Mouse (Mus musculus) hindbrain, embryonic 11.5 days (tissue): Measurements from ENCODE around the gene Fbln2. TPM values are rescaled to one million over a fixed set of nuclear protein-coding genes. Genes with fewer than 3 reads are reported as not detected.

Experiments
- ATAC-seq: fragments of 200-750 bp; cut with Nextera tagmentation; 2 replicates; pipeline ENCODE4 v1.8.0; 2017; ENCODE audit warnings: mild to moderate bottlenecking, moderate TSS enrichment, moderate library complexity; ENCODE audit not compliant: low FRiP score
- DNase-seq: peaks from one replicate; pipeline ENCODE4 v3.0.0-alpha.2; 2015; ENCODE audit warnings: low spot score
- H3K27ac ChIP-seq: fragments of 300-500 bp; sonication (generic); 2 replicates; pipeline ENCODE4 v1.5.1; 2014; ENCODE audit warnings: mild to moderate bottlenecking, low read depth, low read length
- H3K27me3 ChIP-seq: fragments of 300-500 bp; sonication (generic); 2 replicates; pipeline ENCODE4 v1.6.1; 2014; ENCODE audit warnings: mild to moderate bottlenecking, low read length, moderate library complexity, mixed read lengths; ENCODE audit not compliant: control insufficient read depth, insufficient read depth
- H3K36me3 ChIP-seq: fragments of 300-500 bp; sonication (generic); 2 replicates; pipeline ENCODE4 v1.6.1; 2014; ENCODE audit warnings: mild to moderate bottlenecking, low read length, moderate library complexity, mixed read lengths; ENCODE audit not compliant: control insufficient read depth, insufficient read depth
- H3K4me1 ChIP-seq: fragments of 300-500 bp; sonication (generic); replicated peaks from 2 replicates; pipeline ENCODE4 v1.6.1; 2014; ENCODE audit warnings: low read length, mixed read lengths; ENCODE audit not compliant: control insufficient read depth, insufficient read depth
- H3K4me2 ChIP-seq: fragments of 300-500 bp; sonication (generic); replicated peaks from 2 replicates; pipeline ENCODE4 v1.6.1; 2014; ENCODE audit warnings: mild to moderate bottlenecking, low read depth, low read length
- H3K4me3 ChIP-seq: fragments of 300-500 bp; sonication (generic); 2 replicates; pipeline ENCODE4 v1.5.1; 2014; ENCODE audit warnings: low read depth, low read length
- H3K9ac ChIP-seq: fragments of 300-500 bp; sonication (generic); 2 replicates; pipeline ENCODE4 v1.6.1; 2014; ENCODE audit warnings: low read depth, low read length
- H3K9me3 ChIP-seq: fragments of 300-500 bp; sonication (generic); 2 replicates; pipeline ENCODE4 v1.6.1; 2016; ENCODE audit warnings: low read length; ENCODE audit not compliant: control insufficient read depth
- WGBS: fragments of 180-500 bp; shearing (Covaris S2); extraction: QIAGEN DNeasy Blood & Tissue Kit; methylation state at CpG from one replicate; pipeline ENCODE4 v1.1.7; 2014; 5-methylcytosine and 5-hydroxymethylcytosine counted together
- polyA plus RNA-seq: library from polyadenylated mRNA; unstranded; fragments of >200 nt; fragmentation: Nextera tagmentation; extraction: Ambion mirVana; gene quantifications from 2 replicates; pipeline ENCODE4 v1.2.1, GENCODE M21; 2014

Gene Fbln2
- polyA plus RNA-seq, 1 experiment from 2014 or later = 36.5 TPM

DNA sequence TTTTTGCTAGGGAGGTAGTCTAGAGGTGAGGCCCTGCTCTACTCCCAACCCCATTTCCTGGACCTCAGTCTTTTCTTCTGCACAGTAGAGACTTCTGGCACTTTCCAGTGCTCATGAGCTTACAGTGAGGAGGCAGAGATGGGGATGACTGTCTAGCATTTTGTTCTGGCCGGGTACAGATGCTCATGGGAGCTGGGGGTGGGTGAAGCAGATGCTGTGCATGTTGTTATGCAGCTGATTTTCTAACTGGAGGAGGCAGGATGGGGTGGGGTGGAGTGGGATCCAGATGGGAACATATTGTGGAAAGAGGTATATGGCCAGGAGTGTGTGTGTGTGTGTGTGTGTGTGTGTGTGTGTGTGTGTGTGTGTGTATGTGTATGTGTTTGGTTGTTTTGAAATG is 3.2 kb downstream of the Fbln2 start:
- H3K4me3 ChIP-seq = no peak overlapping the region
- 0 out of 2 replicates have a peak, but pooled peaks cover 5% of the 10 kb centered on the region for H3K4me1 ChIP-seq
- H3K27ac ChIP-seq = no peak overlapping the region
- H3K36me3 ChIP-seq = no peaks in the 10 kb centered on the region
- peaks cover 4% of the 10 kb centered on the region for H3K27me3 ChIP-seq
- H3K9me3 ChIP-seq = no peaks in the 10 kb centered on the region
- ATAC-seq = no peak
- 62% methylated on average over 1 of the region's 1 CpGs for WGBS
- no peak overlapping the region for H3K4me2 ChIP-seq
- no peak overlapping the region for H3K9ac ChIP-seq
- DNase-seq = no peak

DNA sequence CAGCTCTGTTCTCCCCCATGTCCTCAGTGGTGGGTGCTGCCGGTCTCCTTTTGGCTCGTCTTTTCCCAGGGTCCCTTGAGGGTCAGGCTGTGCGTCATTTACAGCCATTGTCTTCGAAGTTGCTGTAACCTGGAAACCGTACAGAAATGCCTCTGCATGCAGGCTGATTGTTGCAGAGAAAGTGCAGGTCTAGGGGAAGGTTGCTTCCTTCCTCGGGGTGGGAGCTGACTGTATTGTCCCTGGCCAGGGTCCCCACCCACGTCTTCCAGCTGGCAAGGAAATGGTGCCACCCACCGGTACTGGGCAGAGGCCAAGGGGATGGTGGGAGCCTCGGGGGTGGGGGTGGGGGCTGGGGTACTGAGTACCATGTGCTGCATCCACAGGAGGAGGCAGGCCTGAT is 6.2 kb downstream of the Fbln2 start:
- Histone ChIP-seq H3K4me1 (no peaks in the 10 kb centered on the region), H3K27me3 (peaks cover 2% of the 10 kb centered on the region), H3K27ac (no peak overlapping the region), H3K36me3 (no peaks in the 10 kb centered on the region), H3K9me3 (no peaks in the 10 kb centered on the region), H3K9ac (no peak overlapping the region), H3K4me2 (no peak overlapping the region), H3K4me3 (no peak overlapping the region)
- 57% methylated on average over 9 of the region's 9 CpGs for WGBS
- DNase-seq = no peak
- ATAC-seq = no peak

DNA sequence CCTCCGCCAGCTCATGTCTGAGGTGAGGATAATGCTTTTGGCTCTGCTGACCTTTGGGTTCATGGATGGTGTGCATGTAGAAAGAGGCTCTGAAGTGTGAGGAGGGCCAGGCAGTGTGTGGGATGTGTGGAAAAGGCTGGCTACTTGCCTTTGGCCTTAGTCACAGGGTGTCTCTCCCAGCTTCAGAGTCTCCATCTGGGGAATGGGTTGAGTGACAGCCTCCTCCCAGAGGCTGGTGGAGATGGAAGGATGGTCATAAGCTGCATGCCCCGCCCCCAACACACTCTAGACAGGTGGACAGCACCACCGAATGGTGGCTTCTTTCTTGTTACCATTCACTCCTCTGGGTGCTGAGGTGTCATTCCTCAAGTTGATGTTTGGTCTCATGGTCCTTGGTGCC is 6.6 kb downstream of the Fbln2 start:
- no peaks in the 10 kb centered on the region for H3K4me1 ChIP-seq
- ATAC-seq = no peak
- H3K4me3 ChIP-seq = no peak overlapping the region
- H3K27me3 ChIP-seq = no peaks in the 10 kb centered on the region
- no peak overlapping the region for H3K27ac ChIP-seq
- DNase-seq = no peak
- H3K36me3 ChIP-seq = no peaks in the 10 kb centered on the region
- H3K9me3 ChIP-seq = no peaks in the 10 kb centered on the region
- 80% methylated on average over 3 of the region's 3 CpGs for WGBS
- H3K4me2 ChIP-seq = no peak overlapping the region
- H3K9ac ChIP-seq = no peak overlapping the region

DNA sequence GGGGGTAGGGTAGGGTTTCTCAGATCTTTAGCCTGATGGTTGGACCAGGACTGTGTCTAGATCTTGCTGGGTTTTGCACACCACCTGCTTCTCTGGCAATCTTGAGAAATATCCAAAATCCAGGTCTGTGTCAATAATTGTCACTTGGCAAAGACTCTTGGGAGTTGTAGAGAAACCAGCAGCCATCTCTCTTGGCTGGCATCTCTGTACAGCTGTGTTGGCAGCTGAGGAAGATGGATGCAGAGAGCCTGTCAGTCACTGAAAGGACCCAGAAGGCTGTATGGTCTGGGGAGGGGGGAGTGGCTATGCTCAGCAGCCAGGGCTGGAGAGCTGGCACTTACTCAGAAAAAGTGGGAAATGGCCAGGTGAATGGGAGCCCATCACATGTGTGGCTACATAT is 7.8 kb downstream of the Fbln2 start:
- Histone ChIP-seq H3K4me3 (no peak overlapping the region), H3K4me1 (no peaks in the 10 kb centered on the region), H3K27ac (no peak overlapping the region), H3K36me3 (no peaks in the 10 kb centered on the region), H3K27me3 (no peaks in the 10 kb centered on the region), H3K4me2 (no peak overlapping the region), H3K9ac (no peak overlapping the region), H3K9me3 (no peaks in the 10 kb centered on the region)
- no peak for DNase-seq
- ATAC-seq = no peak

DNA sequence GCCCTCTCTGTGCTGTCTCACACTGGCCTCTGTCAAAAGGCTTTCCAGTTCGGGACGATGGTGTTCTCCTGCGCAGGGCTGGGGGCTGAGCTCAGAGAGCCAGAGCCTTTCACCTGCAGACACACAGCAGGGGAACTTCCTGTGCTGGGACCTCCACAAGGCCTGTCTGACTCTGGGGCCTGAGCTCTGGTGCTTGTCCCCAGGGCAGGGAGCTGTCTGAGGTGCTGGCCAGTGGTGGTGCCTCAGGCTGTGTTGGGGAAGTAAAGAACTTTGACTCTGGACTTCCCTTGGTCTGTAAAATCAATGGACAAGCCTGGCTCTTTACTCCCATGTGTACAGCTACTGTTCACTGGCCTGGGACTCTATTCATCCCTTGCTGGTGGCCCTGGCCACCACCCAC is 8.8 kb downstream of the Fbln2 start:
- Histone ChIP-seq H3K9me3 (no peaks in the 10 kb centered on the region), H3K27me3 (no peaks in the 10 kb centered on the region), H3K27ac (no peak overlapping the region), H3K36me3 (no peaks in the 10 kb centered on the region), H3K4me3 (no peak overlapping the region), H3K9ac (no peak overlapping the region), H3K4me1 (no peaks in the 10 kb centered on the region), H3K4me2 (no peak overlapping the region)
- 10% methylated on average over 3 of the region's 3 CpGs for WGBS
- DNase-seq (no peak), ATAC-seq (no peak)

DNA sequence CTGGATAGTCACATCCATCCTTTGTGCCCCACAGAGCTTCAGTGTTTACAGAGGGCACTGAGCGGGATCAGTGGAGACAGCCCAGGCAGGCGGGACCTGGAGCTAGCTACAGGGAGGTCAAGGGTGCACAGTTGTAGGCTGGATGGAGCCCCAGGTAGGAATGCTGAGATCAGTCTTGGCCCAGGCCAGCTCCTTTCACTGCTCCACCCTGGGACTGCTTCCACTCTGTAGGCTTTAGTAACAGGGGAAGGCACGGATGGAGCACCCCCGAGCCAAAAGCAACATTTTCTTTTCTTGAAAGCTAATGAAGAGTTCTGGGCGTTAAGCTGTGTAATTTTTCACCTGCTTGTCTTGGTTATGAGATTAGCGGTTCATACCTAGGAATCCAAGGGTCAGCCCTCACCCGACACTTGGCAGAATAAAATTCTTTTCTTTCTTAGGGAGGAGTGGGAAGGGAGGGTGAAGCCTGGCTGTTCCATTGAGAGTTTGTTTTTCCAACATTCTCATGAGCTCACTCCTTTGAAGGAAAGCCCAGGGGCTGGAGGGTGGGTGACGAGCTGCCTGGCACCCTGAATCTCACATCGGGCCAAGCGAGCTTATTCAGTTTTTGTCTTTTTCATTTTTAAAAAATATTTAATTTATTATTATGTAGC is 10.6 kb downstream of the Fbln2 start:
- H3K36me3 ChIP-seq = no peaks in the 10 kb centered on the region
- no peak overlapping the region for H3K9ac ChIP-seq
- DNase-seq (no peak), ATAC-seq (no peak)
- H3K4me3 ChIP-seq = no peak overlapping the region
- WGBS = 83% methylated on average over 10 of the region's 10 CpGs
- H3K4me1 ChIP-seq = no peaks in the 10 kb centered on the region
- H3K9me3 ChIP-seq = no peaks in the 10 kb centered on the region
- H3K27me3 ChIP-seq = no peaks in the 10 kb centered on the region
- no peak overlapping the region for H3K4me2 ChIP-seq
- H3K27ac ChIP-seq = no peak overlapping the region

DNA sequence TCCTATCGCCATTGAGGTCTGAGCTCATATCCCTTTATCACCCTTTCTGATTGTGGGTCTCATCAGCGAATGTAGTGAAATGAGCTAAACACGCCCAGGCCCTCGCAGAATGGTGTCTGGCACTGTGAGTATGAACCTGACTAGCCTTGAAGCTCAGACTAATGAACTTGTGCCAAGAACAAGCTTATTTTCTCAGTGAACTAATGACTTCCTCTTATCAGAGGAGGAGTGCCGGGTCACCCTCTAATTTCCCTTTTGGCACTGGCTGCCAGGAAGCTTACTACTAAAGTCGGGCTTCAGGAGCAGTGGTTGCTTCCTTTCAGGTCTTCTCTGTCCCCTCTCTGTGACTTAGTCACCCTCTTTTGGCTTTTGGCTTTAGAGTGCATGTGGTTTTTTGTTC is 12.7 kb downstream of the Fbln2 start:
- H3K9me3 ChIP-seq = no peaks in the 10 kb centered on the region
- WGBS = 89% methylated on average over 6 of the region's 6 CpGs

DNA sequence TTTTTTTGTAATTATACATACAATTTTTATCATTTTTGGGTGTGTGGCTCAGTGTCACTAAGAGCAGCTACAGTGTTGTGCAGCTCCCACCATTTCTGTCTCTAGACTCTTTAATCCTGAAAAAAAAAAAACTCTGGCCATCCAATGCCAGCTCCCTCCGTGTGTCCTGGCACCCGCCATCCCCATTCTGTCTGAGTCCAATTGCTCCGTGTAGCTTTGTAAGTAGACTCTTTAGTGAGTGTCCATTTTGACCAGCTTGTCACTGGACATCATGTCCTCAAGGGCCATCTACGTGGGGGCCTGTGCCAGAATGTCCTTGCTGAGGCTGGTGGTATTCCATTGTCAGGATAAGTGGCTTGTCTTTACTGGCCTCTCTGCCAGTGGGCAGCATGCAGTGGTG is 13.1 kb downstream of the Fbln2 start:
- H3K27me3 ChIP-seq = no peaks in the 10 kb centered on the region
- no peak overlapping the region for H3K9ac ChIP-seq
- DNase-seq (no peak), ATAC-seq (no peak)
- H3K36me3 ChIP-seq = no peaks in the 10 kb centered on the region
- H3K4me2 ChIP-seq = no peak overlapping the region
- 86% methylated on average over 4 of the region's 4 CpGs for WGBS
- no peak overlapping the region for H3K27ac ChIP-seq
- H3K9me3 ChIP-seq = no peaks in the 10 kb centered on the region
- H3K4me1 ChIP-seq = no peaks in the 10 kb centered on the region
- H3K4me3 ChIP-seq = no peak overlapping the region

More for the DNA sequence above, 12.7 kb downstream of the Fbln2 start:
- Histone ChIP-seq H3K9ac (no peak overlapping the region), H3K4me1 (no peaks in the 10 kb centered on the region), H3K27me3 (no peaks in the 10 kb centered on the region), H3K4me2 (no peak overlapping the region), H3K36me3 (no peaks in the 10 kb centered on the region), H3K27ac (no peak overlapping the region), H3K4me3 (no peak overlapping the region)
- DNase-seq (no peak), ATAC-seq (no peak)

DNA sequence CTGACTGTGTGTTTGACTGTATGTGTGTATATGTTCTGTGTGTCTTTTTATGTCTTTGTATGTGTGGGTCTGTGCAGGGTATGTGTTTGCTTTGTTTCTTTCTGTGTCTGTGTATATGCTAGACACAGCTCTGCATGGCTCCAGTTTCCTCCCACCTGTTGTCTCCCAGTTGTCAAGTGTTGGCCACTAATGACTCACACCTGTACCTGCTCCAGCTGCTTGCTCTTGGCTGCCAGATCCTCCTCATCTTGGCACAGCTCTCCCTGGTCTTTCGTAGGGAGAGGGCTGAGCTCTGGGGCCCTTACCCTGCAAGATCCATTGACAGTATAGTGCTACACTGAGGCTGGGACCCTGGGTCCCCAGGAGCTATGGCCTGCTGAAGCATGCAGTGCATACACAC is 13.8 kb downstream of the Fbln2 start:
- no peak overlapping the region for H3K27ac ChIP-seq
- no peak overlapping the region for H3K9ac ChIP-seq
- H3K9me3 ChIP-seq = no peaks in the 10 kb centered on the region
- H3K4me2 ChIP-seq = no peak overlapping the region
- DNase-seq (no peak), ATAC-seq (no peak)
- no peaks in the 10 kb centered on the region for H3K27me3 ChIP-seq
- 89% methylated on average over 1 of the region's 1 CpGs for WGBS
- H3K4me1 ChIP-seq = no peaks in the 10 kb centered on the region
- no peak overlapping the region for H3K4me3 ChIP-seq
- no peaks in the 10 kb centered on the region for H3K36me3 ChIP-seq
